Mouse (Mus musculus) forebrain, embryonic 12.5 days (tissue): ENCODE data around the gene Apobec2. TPM values are rescaled to one million over a fixed set of nuclear protein-coding genes. Genes with fewer than 3 reads are reported as not detected.
"Not testable (repeated sequence)": the region's sequence is repeated elsewhere in the genome, so short reads cannot be mapped to it uniquely, and the experiment has no call there.

Experiments
- ATAC-seq: fragments of 200-750 bp; cut with Nextera tagmentation; 2 replicates; pipeline ENCODE4 v1.8.0; 2017; ENCODE audit warnings: moderate TSS enrichment; ENCODE audit not compliant: low FRiP score
- H3K27ac ChIP-seq: fragments of 300-500 bp; sonication (generic); 2 replicates; pipeline ENCODE4 v1.5.1; 2016; ENCODE audit warnings: mild to moderate bottlenecking
- H3K27me3 ChIP-seq: fragments of 300-500 bp; sonication (generic); 2 replicates; pipeline ENCODE4 v1.6.1; 2016; ENCODE audit warnings: mild to moderate bottlenecking
- H3K36me3 ChIP-seq: fragments of 300-500 bp; sonication (generic); replicated peaks from 2 replicates; pipeline ENCODE4 v1.6.1; 2016; ENCODE audit warnings: mild to moderate bottlenecking
- H3K4me1 ChIP-seq: fragments of 300-500 bp; sonication (generic); 2 replicates; pipeline ENCODE4 v1.6.1; 2016
- H3K4me2 ChIP-seq: fragments of 300-500 bp; sonication (generic); 2 replicates; pipeline ENCODE4 v1.6.1; 2016; ENCODE audit warnings: mild to moderate bottlenecking, moderate library complexity
- H3K4me3 ChIP-seq: fragments of 300-500 bp; sonication (generic); replicated peaks from 2 replicates; pipeline ENCODE4 v1.5.1; 2016; ENCODE audit warnings: mild to moderate bottlenecking
- H3K9ac ChIP-seq: fragments of 300-500 bp; sonication (generic); 2 replicates; pipeline ENCODE4 v1.6.1; 2016; ENCODE audit warnings: mild to moderate bottlenecking
- H3K9me3 ChIP-seq: fragments of 300-500 bp; sonication (generic); 2 replicates; pipeline ENCODE4 v1.6.1; 2016
- whole genome bisulfite sequencing: fragments of 180-500 bp; shearing (Covaris S2); methylation state at CpG from one replicate; pipeline ENCODE4 v1.1.7; 2016; 5-methylcytosine and 5-hydroxymethylcytosine counted together
- polyA plus RNA-seq: library from polyadenylated mRNA; unstranded; fragments of >200 nt; fragmentation: Nextera tagmentation; extraction: Ambion mirVana; gene quantifications from 2 replicates; pipeline ENCODE4 v1.2.1, GENCODE M21; 2016

Apobec2 gene
- polyA plus RNA-seq, result 0.65 and 0.82 TPM in 2 replicates

DNA sequence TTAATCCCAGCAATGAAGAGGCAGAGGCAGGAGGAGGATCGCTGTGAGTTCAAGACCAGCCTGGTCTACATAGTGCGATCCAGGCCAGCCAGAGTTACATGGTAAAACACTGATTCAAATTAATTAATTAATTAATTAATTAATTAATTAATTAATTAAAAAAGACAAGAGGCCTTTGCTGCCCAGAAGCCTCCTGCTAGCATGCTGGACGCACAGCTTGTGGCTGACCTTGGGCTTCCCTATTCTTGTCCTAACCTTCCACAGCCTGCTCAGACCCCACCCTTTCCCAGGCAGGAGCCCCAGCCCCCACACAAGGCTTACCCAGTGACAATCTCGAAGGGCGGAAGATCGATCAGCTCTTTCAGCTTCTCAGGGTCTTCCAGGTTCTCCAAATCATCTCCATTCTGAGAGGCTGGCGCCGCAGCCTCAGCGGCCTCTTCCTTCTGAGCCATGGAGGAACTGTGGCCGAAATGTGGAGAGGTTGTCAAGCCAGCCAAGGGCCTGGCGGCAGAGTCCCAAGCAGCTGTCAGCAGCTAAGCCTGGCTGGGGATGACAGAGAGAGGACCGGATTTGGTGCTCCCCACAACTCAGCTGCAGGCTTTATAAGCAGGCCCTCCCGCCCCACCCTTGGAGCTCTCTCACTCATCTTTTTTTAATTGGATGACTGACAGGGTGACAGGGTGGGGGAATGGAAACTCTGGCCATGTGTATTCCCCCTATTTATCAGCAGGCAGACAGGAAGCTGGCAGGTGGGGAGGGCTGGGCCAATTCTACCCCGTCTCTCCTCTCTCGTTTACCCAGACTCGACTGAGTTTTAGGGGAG lies at the start of gene Apobec2:
TSS of gene Apobec2 (minus strand) at position 773 of the 823 bp plus-strand sequence.
- Histone ChIP-seq H3K36me3 (no peaks in the 10 kb centered on the region), H3K4me1 (peaks cover 14% of the 10 kb centered on the region), H3K4me2 (no peak within 1 kb of the TSS), H3K9me3 (no peaks in the 10 kb centered on the region), H3K9ac (no peak within 1 kb of the TSS), H3K27me3 (no peaks in the 10 kb centered on the region), H3K27ac (no peak within 1 kb of the TSS), H3K4me3 (no peak within 1 kb of the TSS)
- WGBS, result 64% methylated on average over 16 of the region's 16 CpGs
- ATAC-seq, result 0 out of 2 replicates have a peak, but pooled peaks have one; percentile 45

DNA sequence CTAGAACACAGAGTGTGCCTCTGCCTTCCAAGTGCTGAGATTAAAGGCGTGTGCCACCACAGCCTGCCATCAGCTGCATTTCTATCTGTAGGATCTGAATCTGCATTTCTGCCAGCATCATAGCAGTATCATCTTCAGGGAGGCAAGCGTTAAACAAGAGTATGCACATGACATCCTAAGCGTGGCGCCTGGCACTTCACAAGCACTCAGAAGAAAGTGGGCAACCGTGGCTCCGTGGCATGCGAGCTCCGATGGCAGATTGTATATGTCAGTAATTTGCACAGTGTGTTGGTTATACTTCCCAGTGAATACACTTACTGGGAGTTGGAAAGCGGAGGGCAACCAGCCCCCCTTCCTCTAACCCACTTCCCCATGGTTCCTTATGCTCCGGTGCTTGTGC lies 47.2 kb upstream of the Apobec2 start:
- Histone ChIP-seq H3K27ac (no peak overlapping the region), H3K27me3 (no peaks in the 10 kb centered on the region), H3K4me2 (no peak overlapping the region), H3K9ac (no peak overlapping the region), H3K4me3 (no peak overlapping the region), H3K4me1 (no peaks in the 10 kb centered on the region), H3K9me3 (no peaks in the 10 kb centered on the region), H3K36me3 (no peaks in the 10 kb centered on the region)
- ATAC-seq, result no peak
- 87% methylated on average over 10 of the region's 10 CpGs for WGBS

DNA sequence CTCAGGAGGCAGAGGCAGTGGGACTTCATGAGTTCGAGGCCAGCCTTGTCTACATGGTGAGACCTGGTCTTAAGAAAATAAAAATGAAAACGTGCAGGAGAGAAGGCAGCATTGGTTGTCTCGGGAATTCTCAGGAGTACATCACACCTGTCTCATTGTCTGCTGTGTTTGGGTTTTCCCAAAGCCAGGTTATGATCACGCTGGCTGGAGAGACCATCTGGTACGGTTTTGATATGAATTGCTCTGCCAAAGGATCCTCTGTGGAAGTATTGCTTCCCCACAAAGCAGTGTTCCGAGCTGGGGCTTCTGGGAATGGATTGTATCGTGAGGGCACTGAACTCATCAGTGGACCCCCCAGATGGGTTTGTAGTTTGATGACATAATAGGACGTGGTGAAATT lies 42.7 kb upstream of the Apobec2 start:
- WGBS, result 90% methylated on average over 8 of the region's 8 CpGs
- no peaks in the 10 kb centered on the region for H3K4me1 ChIP-seq
- H3K4me2 ChIP-seq, result no peak overlapping the region
- no peaks in the 10 kb centered on the region for H3K9me3 ChIP-seq
- H3K27me3 ChIP-seq, result no peaks in the 10 kb centered on the region
- no peak overlapping the region for H3K9ac ChIP-seq
- H3K4me3 ChIP-seq, result no peak overlapping the region
- no peak overlapping the region for H3K27ac ChIP-seq
- H3K36me3 ChIP-seq, result no peaks in the 10 kb centered on the region
- ATAC-seq, result no peak

DNA sequence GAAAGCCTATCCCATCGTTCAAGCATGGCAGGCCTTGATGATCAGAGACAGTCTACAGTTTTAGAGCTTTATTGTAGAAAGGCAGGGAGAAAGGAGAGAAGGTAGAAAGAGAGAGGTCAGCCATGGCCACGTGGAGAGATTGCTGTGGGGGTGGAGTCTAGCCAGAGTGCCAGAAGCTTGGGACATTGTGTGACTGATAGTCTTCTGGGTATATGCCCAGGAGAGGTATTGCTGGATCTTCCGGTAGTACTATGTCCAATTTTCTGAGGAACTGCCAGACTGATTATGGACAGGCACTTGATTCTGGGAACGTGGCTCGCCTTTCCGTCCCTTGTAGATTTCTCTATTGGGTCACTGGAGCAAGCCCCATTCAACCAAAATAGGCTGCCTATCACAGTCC lies 41.6 kb upstream of the Apobec2 start:
- H3K9ac ChIP-seq, H3K4me1 ChIP-seq, H3K9me3 ChIP-seq, H3K4me2 ChIP-seq, H3K27ac ChIP-seq, H3K4me3 ChIP-seq, H3K27me3 ChIP-seq, ATAC-seq, H3K36me3 ChIP-seq: not testable (repeated sequence)
- WGBS, result 83% methylated on average over 6 of the region's 6 CpGs

- WGBS, result 13% methylated on average over 22 of the region's 22 CpGs
- Histone ChIP-seq H3K27ac (no peak overlapping the region), H3K27me3 (peaks cover 10% of the 10 kb centered on the region), H3K4me1 (peaks cover 13% of the 10 kb centered on the region), H3K4me3 (no peak overlapping the region), H3K9me3 (no peaks in the 10 kb centered on the region), H3K4me2 (peak overlapping the region; percentile 40), H3K36me3 (no peaks in the 10 kb centered on the region), H3K9ac (no peak overlapping the region)
- ATAC-seq, result peak; percentile 76
Measured at GRCm38 (mm10) chr17:48467395-48468231, 34.9 kb upstream of the Apobec2 start.

DNA sequence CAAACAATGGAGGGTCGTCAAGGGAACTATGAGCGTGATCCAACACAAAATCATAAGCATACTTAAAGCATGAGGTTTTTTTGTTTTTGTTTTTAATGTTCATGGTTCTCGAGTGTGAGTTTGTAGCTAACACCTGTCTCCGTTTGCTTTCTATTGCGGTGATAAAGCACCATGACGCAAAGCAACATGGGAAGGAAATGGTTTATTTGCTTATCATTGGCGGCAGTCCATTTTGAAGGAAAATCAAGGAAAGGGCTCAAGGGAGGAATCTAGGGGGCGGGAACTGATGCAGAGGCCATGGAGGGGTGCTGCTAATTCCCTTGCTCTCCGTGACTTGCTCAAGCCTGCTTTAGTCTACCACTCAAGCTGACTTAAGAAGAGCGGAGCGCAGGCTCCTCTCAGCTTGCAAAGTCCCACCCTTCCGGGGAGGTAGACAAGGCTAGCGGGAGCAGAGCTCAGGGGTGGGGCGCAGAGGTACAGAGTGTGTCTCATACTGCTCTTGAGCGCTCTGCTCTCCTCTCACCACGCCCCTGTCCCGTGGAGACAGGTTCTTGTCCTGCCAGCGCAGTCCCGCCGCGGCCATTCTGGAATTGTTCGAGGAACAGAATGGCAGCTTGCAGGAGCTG lies 34.2 kb upstream of the Apobec2 start:
- no peak overlapping the region for H3K9ac ChIP-seq
- H3K27ac ChIP-seq, result no peak overlapping the region
- peaks cover 13% of the 10 kb centered on the region for H3K4me1 ChIP-seq
- H3K36me3 ChIP-seq, result no peaks in the 10 kb centered on the region
- no peak for ATAC-seq
- no peaks in the 10 kb centered on the region for H3K9me3 ChIP-seq
- no peak overlapping the region for H3K4me3 ChIP-seq
- 40% methylated on average over 22 of the region's 22 CpGs for WGBS
- H3K4me2 ChIP-seq, result peak overlapping the region; percentile 40
- H3K27me3 ChIP-seq, result peaks cover 10% of the 10 kb centered on the region

DNA sequence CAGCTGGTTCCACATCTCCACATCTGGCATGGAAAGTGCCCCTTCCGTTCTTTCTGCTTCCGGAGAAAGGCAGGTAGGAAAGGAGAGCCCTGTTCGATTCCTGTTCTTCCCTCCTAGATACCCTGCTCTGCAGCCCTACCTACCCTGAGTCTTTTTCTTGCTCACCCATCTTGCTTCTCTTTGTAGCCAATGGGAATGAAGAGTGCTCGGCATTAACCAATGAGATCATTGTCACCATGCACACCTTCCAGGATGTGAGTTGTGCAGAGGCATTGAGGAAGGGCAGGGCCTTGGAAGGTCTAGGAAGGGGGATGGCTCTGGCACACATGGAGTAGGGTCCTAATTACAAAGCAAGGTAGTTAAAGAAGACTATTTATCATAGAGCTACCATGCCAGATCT lies 30.7 kb upstream of the Apobec2 start:
- H3K36me3 ChIP-seq, result no peaks in the 10 kb centered on the region
- no peak overlapping the region for H3K27ac ChIP-seq
- H3K4me1 ChIP-seq, result peaks cover 13% of the 10 kb centered on the region; the same call in 1 of the 2 replicates
- H3K4me2 ChIP-seq, result no peak overlapping the region
- no peak overlapping the region for H3K4me3 ChIP-seq
- 84% methylated on average over 4 of the region's 4 CpGs for WGBS
- no peaks in the 10 kb centered on the region for H3K9me3 ChIP-seq
- H3K9ac ChIP-seq, result no peak overlapping the region
- H3K27me3 ChIP-seq, result peaks cover 10% of the 10 kb centered on the region
- no peak for ATAC-seq

- 0 out of 2 replicates have a peak, but pooled peaks cover 3% of the 10 kb centered on the region for H3K4me1 ChIP-seq
- H3K36me3 ChIP-seq, result no peaks in the 10 kb centered on the region
- WGBS, result 98% methylated on average over 13 of the region's 13 CpGs
- no peak for ATAC-seq
- H3K9ac ChIP-seq, result no peak overlapping the region
- no peaks in the 10 kb centered on the region for H3K9me3 ChIP-seq
- no peak overlapping the region for H3K4me3 ChIP-seq
- no peak overlapping the region for H3K4me2 ChIP-seq
- peaks cover 7% of the 10 kb centered on the region for H3K27me3 ChIP-seq
- H3K27ac ChIP-seq, result no peak overlapping the region
Measured at GRCm38 (mm10) chr17:48462096-48462495, 29.4 kb upstream of the Apobec2 start.

DNA sequence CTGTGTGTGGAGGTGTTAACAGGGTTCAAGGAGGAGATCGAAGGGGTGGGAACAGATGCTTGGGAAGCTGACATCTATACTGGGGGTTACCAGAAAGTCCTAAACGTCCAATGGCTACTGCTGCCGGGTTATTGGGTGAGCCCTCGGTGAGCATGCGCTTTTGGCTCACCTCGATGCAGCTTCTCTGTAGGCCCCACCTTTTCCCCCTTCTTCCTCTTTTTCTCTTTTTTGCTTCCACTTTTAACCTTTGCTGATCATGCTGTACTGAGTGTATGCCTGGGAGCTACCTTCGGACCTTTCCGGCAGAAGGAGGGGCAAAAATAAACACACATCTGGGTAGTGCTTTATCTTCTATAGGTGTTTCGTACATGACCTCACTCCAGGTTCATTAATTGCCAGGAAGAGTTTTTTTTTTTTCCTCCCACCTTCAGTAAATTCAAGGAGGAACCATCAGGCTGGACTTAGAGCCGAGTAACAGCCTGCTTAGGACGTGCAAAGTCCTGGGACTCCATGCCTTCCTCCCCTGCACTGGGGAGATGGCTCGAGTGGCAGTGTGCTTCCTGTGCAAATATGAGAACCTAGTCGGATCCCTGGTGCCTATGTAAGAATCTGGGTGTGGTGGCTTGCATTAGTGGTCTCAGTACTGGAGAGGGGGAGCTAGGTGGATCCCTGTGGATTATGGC lies 25.4 kb upstream of the Apobec2 start:
- no peak overlapping the region for H3K27ac ChIP-seq
- H3K4me2 ChIP-seq, result no peak overlapping the region
- H3K36me3 ChIP-seq, result no peaks in the 10 kb centered on the region
- no peaks in the 10 kb centered on the region for H3K9me3 ChIP-seq
- H3K27me3 ChIP-seq, result no peaks in the 10 kb centered on the region
- H3K9ac ChIP-seq, result no peak overlapping the region
- no peak overlapping the region for H3K4me3 ChIP-seq
- ATAC-seq, result no peak
- H3K4me1 ChIP-seq, result no peaks in the 10 kb centered on the region
- WGBS, result 89% methylated on average over 13 of the region's 13 CpGs

GRCm38 (mm10) chr17:48455955-48456354 lies 23.2 kb upstream of the Apobec2 start:
- ATAC-seq, result no peak
- no peak overlapping the region for H3K27ac ChIP-seq
- H3K27me3 ChIP-seq, result no peaks in the 10 kb centered on the region
- H3K4me2 ChIP-seq, result no peak overlapping the region
- H3K9me3 ChIP-seq, result no peaks in the 10 kb centered on the region
- H3K4me1 ChIP-seq, result peaks cover 5% of the 10 kb centered on the region; the same call in 1 of the 2 replicates
- no peaks in the 10 kb centered on the region for H3K36me3 ChIP-seq
- 81% methylated on average over 2 of the region's 2 CpGs for WGBS
- no peak overlapping the region for H3K4me3 ChIP-seq
- no peak overlapping the region for H3K9ac ChIP-seq

DNA sequence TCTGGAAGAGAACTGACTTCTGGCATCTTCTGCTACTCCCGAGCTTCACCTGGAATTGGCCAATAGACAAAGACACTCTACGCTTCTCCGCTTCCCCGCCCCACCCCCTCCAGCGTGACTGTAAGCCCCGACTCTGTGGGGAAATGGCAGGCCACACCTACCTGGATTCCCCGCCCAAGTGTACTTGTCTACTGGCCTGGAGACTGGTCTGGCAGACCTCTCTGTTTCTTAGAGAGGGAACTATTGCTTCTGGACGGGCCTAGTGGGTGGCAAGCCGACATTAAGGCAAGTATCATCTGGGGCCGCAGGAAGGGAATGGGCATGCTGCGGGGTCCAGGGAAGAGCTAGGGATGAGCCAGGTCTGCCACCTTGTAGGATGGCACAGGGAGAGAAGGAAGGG lies 22.0 kb upstream of the Apobec2 start, which contains the start of gene Unc5cl:
TSS of gene Unc5cl (plus strand) at position 214 of the 400 bp plus-strand sequence.
- Histone ChIP-seq H3K4me2 (no peak within 1 kb of the TSS), H3K27me3 (no peaks in the 10 kb centered on the region), H3K4me3 (no peak within 1 kb of the TSS), H3K9me3 (no peaks in the 10 kb centered on the region), H3K36me3 (no peaks in the 10 kb centered on the region), H3K4me1 (peaks cover 5% of the 10 kb centered on the region; the same call in 1 of the 2 replicates), H3K9ac (no peak within 1 kb of the TSS), H3K27ac (no peak within 1 kb of the TSS)
- ATAC-seq, result no peak
- 61% methylated on average over 11 of the region's 11 CpGs for WGBS
